Mouse (Mus musculus) midbrain, embryonic 12.5 days (tissue): ENCODE measurements around the gene Gm37240. TPM values are rescaled to one million over a fixed set of nuclear protein-coding genes. Genes with fewer than 3 reads are reported as not detected.
A peak's percentile ranks its signal among the peaks of the same experiment; 100 is the strongest.

Experiments
- ATAC-seq: fragments of 200-750 bp; cut with Nextera tagmentation; 2 replicates; pipeline ENCODE4 v1.8.0; 2017; ENCODE audit warnings: low read depth, moderate TSS enrichment, moderate library complexity; ENCODE audit not compliant: low FRiP score
- H3K27ac ChIP-seq: fragments of 300-500 bp; sonication (generic); replicated peaks from 2 replicates; pipeline ENCODE4 v1.5.1; 2016; ENCODE audit warnings: mild to moderate bottlenecking
- H3K27me3 ChIP-seq: fragments of 300-500 bp; sonication (generic); 2 replicates; pipeline ENCODE4 v1.6.1; 2016; ENCODE audit warnings: mild to moderate bottlenecking
- H3K36me3 ChIP-seq: fragments of 300-500 bp; sonication (generic); 2 replicates; pipeline ENCODE4 v1.6.1; 2016
- H3K4me1 ChIP-seq: fragments of 300-500 bp; sonication (generic); 2 replicates; pipeline ENCODE4 v1.6.1; 2016
- H3K4me2 ChIP-seq: fragments of 300-500 bp; sonication (generic); replicated peaks from 2 replicates; pipeline ENCODE4 v1.6.1; 2016; ENCODE audit warnings: mild to moderate bottlenecking, moderate library complexity
- H3K4me3 ChIP-seq: fragments of 300-500 bp; sonication (generic); 2 replicates; pipeline ENCODE4 v1.5.1; 2016; ENCODE audit warnings: mild to moderate bottlenecking
- H3K9ac ChIP-seq: fragments of 300-500 bp; sonication (generic); replicated peaks from 2 replicates; pipeline ENCODE4 v1.6.1; 2016; ENCODE audit warnings: mild to moderate bottlenecking, moderate library complexity
- H3K9me3 ChIP-seq: fragments of 300-500 bp; sonication (generic); 2 replicates; pipeline ENCODE4 v1.6.1; 2016; ENCODE audit warnings: mild to moderate bottlenecking
- WGBS: fragments of 180-500 bp; shearing (Covaris S2); methylation state at CpG from one replicate; pipeline ENCODE4 v1.1.7; 2016; 5-methylcytosine and 5-hydroxymethylcytosine counted together
- polyA plus RNA-seq: library from polyadenylated mRNA; unstranded; fragments of >200 nt; fragmentation: Nextera tagmentation; extraction: Ambion mirVana; gene quantifications from 2 replicates; pipeline ENCODE4 v1.2.1, GENCODE M21; 2016

Gm37240 gene
- polyA plus RNA-seq, 1 experiment from 2014 or later = 0.96 TPM

DNA sequence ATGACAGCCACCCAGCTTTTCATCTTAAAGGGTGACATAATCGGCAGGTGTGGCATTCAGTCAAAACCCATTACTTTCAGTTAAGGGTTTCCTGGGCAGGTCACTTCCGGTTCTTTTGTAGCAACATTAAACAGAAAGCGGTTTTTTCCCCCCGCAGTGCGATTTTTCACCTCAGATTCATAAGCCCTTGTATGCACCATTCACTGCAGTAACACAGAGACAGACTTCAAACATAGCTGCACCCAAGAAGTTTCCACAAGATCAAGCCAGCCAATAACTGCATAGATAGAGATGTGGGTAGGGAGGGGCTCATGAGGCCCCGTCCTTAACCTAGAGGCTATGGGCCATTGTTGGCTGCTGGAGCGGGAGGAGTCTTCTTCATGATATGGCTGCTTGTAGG is 760.3 kb downstream of the Gm37240 start:
- Histone ChIP-seq H3K27ac (no peak overlapping the region), H3K4me1 (no peaks in the 10 kb centered on the region), H3K27me3 (no peaks in the 10 kb centered on the region), H3K9me3 (no peaks in the 10 kb centered on the region), H3K4me3 (no peak overlapping the region), H3K9ac (no peak overlapping the region), H3K36me3 (no peaks in the 10 kb centered on the region), H3K4me2 (no peak overlapping the region)
- no peak for ATAC-seq
- 94% methylated on average over 7 of the region's 7 CpGs for WGBS

DNA sequence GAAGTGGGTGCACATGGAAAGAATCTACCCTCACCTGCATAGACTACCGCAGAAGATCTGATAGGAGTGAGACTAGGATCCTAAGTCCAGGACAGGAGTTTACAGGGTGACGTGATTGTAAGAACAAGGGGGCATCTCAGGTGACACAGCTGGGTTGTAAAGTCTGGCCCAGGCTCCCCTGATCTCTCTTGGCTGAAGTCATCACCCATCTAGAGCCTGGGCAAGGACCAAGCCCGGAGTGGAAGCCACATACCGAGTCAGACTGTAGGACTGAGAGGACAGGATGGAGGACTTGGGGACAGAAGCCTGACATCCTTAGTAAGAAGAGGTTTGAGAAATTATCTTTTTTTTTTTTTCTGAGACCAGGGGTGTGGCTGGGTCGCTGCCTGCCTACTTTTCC is 761.8 kb downstream of the Gm37240 start:
- H3K4me2 ChIP-seq = no peak overlapping the region
- H3K4me3 ChIP-seq = no peak overlapping the region
- H3K27ac ChIP-seq = no peak overlapping the region
- H3K9ac ChIP-seq = no peak overlapping the region
- H3K27me3 ChIP-seq = no peaks in the 10 kb centered on the region
- H3K4me1 ChIP-seq = no peaks in the 10 kb centered on the region
- no peaks in the 10 kb centered on the region for H3K9me3 ChIP-seq
- WGBS = 94% methylated on average over 5 of the region's 5 CpGs
- H3K36me3 ChIP-seq = no peaks in the 10 kb centered on the region
- no peak for ATAC-seq

DNA sequence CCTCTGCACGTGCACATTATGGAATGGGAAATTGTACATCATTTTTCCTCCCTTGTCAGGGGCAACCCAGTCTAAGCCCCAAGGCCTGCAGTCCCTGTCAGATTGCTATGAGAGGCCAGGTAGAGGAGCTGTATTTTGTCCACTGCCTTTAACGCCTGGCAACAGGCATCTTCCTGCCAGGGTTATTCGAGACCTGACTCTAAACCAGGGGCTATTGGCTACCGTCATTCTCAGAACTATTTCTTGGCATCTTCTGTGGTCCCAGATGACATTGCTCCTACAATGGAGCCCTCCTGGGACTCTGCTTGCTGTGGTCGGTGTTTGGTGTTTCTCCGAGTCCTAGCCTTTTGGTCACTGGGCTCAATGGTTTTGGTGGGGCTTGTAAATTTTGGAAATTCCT is 762.4 kb downstream of the Gm37240 start:
- 91% methylated on average over 6 of the region's 6 CpGs for WGBS
- no peaks in the 10 kb centered on the region for H3K27me3 ChIP-seq
- H3K4me1 ChIP-seq = no peaks in the 10 kb centered on the region
- H3K4me2 ChIP-seq = no peak overlapping the region
- no peaks in the 10 kb centered on the region for H3K36me3 ChIP-seq
- no peak overlapping the region for H3K9ac ChIP-seq
- no peaks in the 10 kb centered on the region for H3K9me3 ChIP-seq
- H3K4me3 ChIP-seq = no peak overlapping the region
- ATAC-seq = no peak
- H3K27ac ChIP-seq = no peak overlapping the region

- Histone ChIP-seq H3K9ac (no peak overlapping the region), H3K36me3 (no peaks in the 10 kb centered on the region), H3K27me3 (no peaks in the 10 kb centered on the region), H3K4me2 (no peak overlapping the region), H3K4me1 (no peaks in the 10 kb centered on the region), H3K4me3 (no peak overlapping the region), H3K27ac (no peak overlapping the region), H3K9me3 (no peaks in the 10 kb centered on the region)
- ATAC-seq = no peak
- 86% methylated on average over 7 of the region's 7 CpGs for WGBS
Measured at GRCm38 (mm10) chr3:85124410-85124809, 762.9 kb downstream of the Gm37240 start.

- H3K4me3 ChIP-seq = no peak overlapping the region
- ATAC-seq = no peak
- no peaks in the 10 kb centered on the region for H3K4me1 ChIP-seq
- H3K27me3 ChIP-seq = no peaks in the 10 kb centered on the region
- H3K9ac ChIP-seq = no peak overlapping the region
- no peaks in the 10 kb centered on the region for H3K9me3 ChIP-seq
- H3K27ac ChIP-seq = no peak overlapping the region
- H3K4me2 ChIP-seq = no peak overlapping the region
- 88% methylated on average over 5 of the region's 5 CpGs for WGBS
- H3K36me3 ChIP-seq = no peaks in the 10 kb centered on the region
Measured at GRCm38 (mm10) chr3:85117702-85118101, 769.6 kb downstream of the Gm37240 start.

- no peak overlapping the region for H3K27ac ChIP-seq
- no peaks in the 10 kb centered on the region for H3K9me3 ChIP-seq
- H3K27me3 ChIP-seq = no peaks in the 10 kb centered on the region
- WGBS = 81% methylated on average over 7 of the region's 7 CpGs
- no peaks in the 10 kb centered on the region for H3K4me1 ChIP-seq
- no peak overlapping the region for H3K4me3 ChIP-seq
- no peaks in the 10 kb centered on the region for H3K36me3 ChIP-seq
- H3K4me2 ChIP-seq = no peak overlapping the region
- no peak for ATAC-seq
- H3K9ac ChIP-seq = no peak overlapping the region
Measured at GRCm38 (mm10) chr3:85117014-85117413, 770.3 kb downstream of the Gm37240 start.

DNA sequence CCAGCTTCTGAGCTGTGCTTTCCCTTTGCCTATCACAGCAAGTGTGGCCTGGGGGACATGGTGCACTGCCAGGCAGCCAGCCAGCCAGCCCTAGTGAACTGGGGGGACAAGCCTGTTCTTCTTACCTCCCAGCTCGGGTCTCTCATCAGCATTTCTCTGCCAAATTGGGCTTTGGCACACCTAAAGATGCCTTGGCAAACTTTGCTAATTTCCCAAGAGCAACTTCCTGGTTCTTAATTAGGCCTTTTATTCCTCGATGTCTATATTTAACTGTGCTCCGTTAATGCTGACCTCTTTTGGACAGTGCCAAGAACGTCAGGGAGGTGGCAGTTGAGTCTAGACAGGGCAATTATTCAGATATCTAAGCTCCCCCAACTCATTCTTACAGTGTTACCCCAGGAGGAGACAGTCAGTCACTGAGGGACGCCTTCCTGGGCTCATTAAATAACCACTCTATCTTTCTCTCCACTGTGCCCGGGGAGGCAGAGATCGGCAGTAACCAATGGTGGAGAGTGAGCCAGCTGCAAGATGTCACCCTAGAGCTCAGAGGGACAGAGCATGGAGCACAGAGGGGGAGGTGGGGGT is 771.3 kb downstream of the Gm37240 start:
- 80% methylated on average over 7 of the region's 7 CpGs for WGBS
- no peaks in the 10 kb centered on the region for H3K4me1 ChIP-seq

DNA sequence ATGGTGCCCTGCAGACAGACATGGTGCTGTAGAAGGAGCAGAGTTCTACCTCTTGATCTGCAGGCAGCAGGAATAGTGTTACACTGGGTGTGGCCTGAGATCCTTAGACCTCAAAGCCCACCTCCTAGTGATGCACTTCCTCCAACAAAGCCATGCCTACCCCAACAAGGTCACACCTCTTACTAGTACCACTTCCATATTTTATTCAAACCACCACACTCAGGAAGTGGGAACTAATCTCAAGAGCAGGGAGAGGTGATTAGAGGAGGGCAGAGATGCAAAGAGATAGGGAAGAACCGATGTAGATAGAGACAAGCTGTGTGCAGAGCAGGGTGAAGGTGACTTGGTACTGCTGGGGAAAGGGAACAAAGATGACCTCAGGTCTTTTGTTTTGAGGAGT is 773.8 kb downstream of the Gm37240 start:
- Histone ChIP-seq H3K9ac (no peak overlapping the region), H3K27me3 (no peaks in the 10 kb centered on the region), H3K9me3 (no peaks in the 10 kb centered on the region), H3K27ac (no peak overlapping the region), H3K4me2 (no peak overlapping the region), H3K4me3 (no peak overlapping the region), H3K36me3 (no peaks in the 10 kb centered on the region), H3K4me1 (peaks cover 5% of the 10 kb centered on the region; the same call in 1 of the 2 replicates)
- ATAC-seq = no peak
- WGBS = 89% methylated on average over 1 of the region's 1 CpGs

More for the DNA sequence above, 771.3 kb downstream of the Gm37240 start:
- Histone ChIP-seq H3K27ac (no peak overlapping the region), H3K36me3 (no peaks in the 10 kb centered on the region), H3K9ac (no peak overlapping the region), H3K4me3 (no peak overlapping the region), H3K27me3 (no peaks in the 10 kb centered on the region), H3K4me2 (no peak overlapping the region), H3K9me3 (no peaks in the 10 kb centered on the region)
- peak; percentile 16; the same call in 1 of the 2 replicates for ATAC-seq

DNA sequence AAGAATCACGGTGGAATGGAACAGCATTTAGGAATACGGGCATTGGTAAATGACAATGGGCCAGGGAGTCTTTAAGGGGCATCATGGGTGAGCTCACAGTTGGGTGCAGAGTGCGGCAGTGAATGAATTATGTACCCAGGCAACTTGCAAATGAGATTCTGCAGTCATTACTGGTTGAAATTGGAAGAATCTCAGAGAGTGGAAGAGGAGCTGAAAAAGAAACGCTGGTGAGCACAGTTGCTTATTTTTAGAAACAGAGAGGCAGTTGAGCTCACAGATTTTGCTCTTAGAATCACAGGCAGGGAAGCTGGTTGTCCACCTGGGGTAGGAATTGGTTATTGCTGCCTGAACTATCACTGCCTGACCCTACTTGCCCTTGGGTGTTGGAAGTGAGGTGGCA is 776.6 kb downstream of the Gm37240 start:
- Histone ChIP-seq H3K9me3 (no peaks in the 10 kb centered on the region), H3K27ac (no peak overlapping the region), H3K4me1 (peaks cover 8% of the 10 kb centered on the region; the same call in 1 of the 2 replicates), H3K4me2 (no peak overlapping the region), H3K27me3 (no peaks in the 10 kb centered on the region), H3K9ac (no peak overlapping the region), H3K4me3 (no peak overlapping the region), H3K36me3 (no peaks in the 10 kb centered on the region)
- ATAC-seq = no peak
- 35% methylated on average over 4 of the region's 4 CpGs for WGBS

DNA sequence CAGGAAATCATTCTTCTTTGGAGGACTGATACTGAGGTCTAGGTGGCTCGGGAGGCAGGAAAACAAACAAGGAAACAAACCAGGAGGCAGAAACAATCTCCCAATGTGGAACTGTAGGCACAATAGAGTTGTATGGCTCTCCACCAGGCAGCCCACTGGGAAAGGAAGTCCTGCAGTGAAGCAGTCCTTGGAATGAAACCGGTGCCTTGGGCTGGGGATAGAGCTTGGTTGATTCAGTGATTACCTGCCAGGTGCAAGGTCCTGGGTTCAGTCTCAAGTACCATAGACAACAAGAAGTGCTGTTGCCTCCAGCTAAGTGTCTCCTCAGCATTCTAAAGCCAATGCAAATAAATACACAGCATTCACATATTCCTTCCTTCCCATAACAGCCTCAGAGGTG is 778.1 kb downstream of the Gm37240 start:
- no peak overlapping the region for H3K27ac ChIP-seq
- no peak overlapping the region for H3K4me3 ChIP-seq
- no peak overlapping the region for H3K9ac ChIP-seq
- peaks cover 8% of the 10 kb centered on the region; the same call in 1 of the 2 replicates for H3K4me1 ChIP-seq
- H3K9me3 ChIP-seq = no peaks in the 10 kb centered on the region
- ATAC-seq = no peak
- H3K4me2 ChIP-seq = no peak overlapping the region
- 53% methylated on average over 2 of the region's 2 CpGs for WGBS
- no peaks in the 10 kb centered on the region for H3K36me3 ChIP-seq
- H3K27me3 ChIP-seq = no peaks in the 10 kb centered on the region

DNA sequence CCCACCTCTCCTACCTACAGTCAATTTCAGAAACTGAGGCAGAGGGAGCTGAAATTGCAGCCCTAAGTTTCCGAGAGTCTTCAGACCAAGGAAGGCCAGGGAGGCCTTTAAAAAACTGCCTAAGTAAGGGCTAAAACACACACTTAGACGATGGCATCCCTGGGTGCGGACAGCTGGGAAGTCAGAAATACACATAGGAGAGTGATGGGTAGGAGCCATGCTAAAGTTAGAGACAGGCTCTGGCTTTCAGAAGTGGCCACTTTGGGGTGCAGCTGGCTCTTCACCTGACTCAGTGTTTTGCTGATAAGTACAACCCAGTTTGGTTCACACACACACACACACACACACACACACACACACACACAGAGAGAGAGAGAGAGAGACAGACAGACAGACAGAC is 778.9 kb downstream of the Gm37240 start:
- Histone ChIP-seq H3K4me2 (no peak overlapping the region), H3K4me3 (no peak overlapping the region), H3K27me3 (no peaks in the 10 kb centered on the region), H3K36me3 (no peaks in the 10 kb centered on the region), H3K27ac (no peak overlapping the region), H3K9ac (no peak overlapping the region), H3K9me3 (no peaks in the 10 kb centered on the region), H3K4me1 (peaks cover 8% of the 10 kb centered on the region; the same call in 1 of the 2 replicates)
- WGBS = 88% methylated on average over 3 of the region's 3 CpGs
- no peak for ATAC-seq

GRCm38 (mm10) chr3:85106956-85107355 is 780.4 kb downstream of the Gm37240 start:
- no peak overlapping the region for H3K9ac ChIP-seq
- no peak for ATAC-seq
- H3K4me3 ChIP-seq = no peak overlapping the region
- H3K4me1 ChIP-seq = peaks cover 8% of the 10 kb centered on the region; the same call in 1 of the 2 replicates
- no peaks in the 10 kb centered on the region for H3K9me3 ChIP-seq
- no peak overlapping the region for H3K4me2 ChIP-seq
- H3K27me3 ChIP-seq = no peaks in the 10 kb centered on the region
- WGBS = 70% methylated on average over 11 of the region's 11 CpGs
- H3K27ac ChIP-seq = no peak overlapping the region
- H3K36me3 ChIP-seq = no peaks in the 10 kb centered on the region

DNA sequence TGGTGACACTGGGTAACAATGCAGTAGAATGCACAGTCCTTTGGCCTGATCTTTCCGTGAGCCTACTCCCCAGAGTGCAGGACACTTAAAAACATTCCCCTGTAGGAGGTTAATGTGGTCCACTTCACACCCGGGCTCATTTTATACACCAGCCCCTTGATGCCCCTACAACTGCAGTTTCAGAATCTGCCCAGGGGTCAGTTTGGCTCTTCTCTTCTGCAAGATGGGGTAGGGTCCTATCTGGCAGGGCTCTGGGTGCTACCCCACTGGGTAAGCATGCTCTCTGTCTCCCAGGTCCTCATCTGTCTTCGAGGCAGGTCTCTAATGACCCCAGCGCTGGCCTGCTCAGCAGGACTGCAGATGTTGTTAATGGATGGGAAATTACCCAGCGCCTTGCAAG is 783.0 kb downstream of the Gm37240 start:
- H3K36me3 ChIP-seq = no peaks in the 10 kb centered on the region
- no peak overlapping the region for H3K27ac ChIP-seq
- H3K9me3 ChIP-seq = no peaks in the 10 kb centered on the region
- no peak; the same call in 1 of the 2 replicates for ATAC-seq
- WGBS = 66% methylated on average over 5 of the region's 5 CpGs
- H3K4me3 ChIP-seq = no peak overlapping the region
- H3K9ac ChIP-seq = no peak overlapping the region
- H3K4me2 ChIP-seq = no peak overlapping the region
- no peaks in the 10 kb centered on the region for H3K27me3 ChIP-seq
- H3K4me1 ChIP-seq = peaks cover 4% of the 10 kb centered on the region; the same call in 1 of the 2 replicates
